Mouse (Mus musculus) CH12.LX (cell line): ENCODE measurements around the gene Ttyh2. TPM values are rescaled to one million over a fixed set of nuclear protein-coding genes. Genes with fewer than 3 reads are reported as not detected.

Experiments
- DNase-seq: peaks from one replicate; pipeline ENCODE4 v3.0.0-alpha.2; 2013; ENCODE audit errors: extremely low read depth
- H3K27ac ChIP-seq: 2 replicates; pipeline ENCODE4 v1.5.1; 2012; ENCODE audit warnings: low read depth, mild to moderate bottlenecking, control low read depth, moderate library complexity; ENCODE audit not compliant: insufficient read depth
- H3K27me3 ChIP-seq: replicated peaks from 2 replicates; pipeline ENCODE3; 2012; ENCODE audit warnings: inconsistent platforms
- H3K36me3 ChIP-seq, 2 experiments: replicated peaks in 1 of 2; 2 replicates each; pipeline versions ENCODE3 to v1.6.1; 2012; ENCODE audit warnings: inconsistent platforms in 1 of 2, low read length in 1 of 2, mild to moderate bottlenecking in 1 of 2, mixed read lengths in 1 of 2, moderate library complexity in 1 of 2; ENCODE audit not compliant: control insufficient read depth in 1 of 2, insufficient read depth in 1 of 2
- H3K4me1 ChIP-seq, 2 experiments: 2 replicates each; pipeline ENCODE4 v1.6.1; 2012; ENCODE audit warnings: inconsistent platforms in 1 of 2, moderate library complexity in 1 of 2; ENCODE audit not compliant: insufficient read depth in 2 of 2, control insufficient read depth in 1 of 2
- H3K4me2 ChIP-seq: 2 replicates; pipeline ENCODE4 v1.6.1; 2012; ENCODE audit warnings: low read depth, mild to moderate bottlenecking, control low read depth; ENCODE audit not compliant: poor library complexity, insufficient read depth, severe bottlenecking
- H3K4me3 ChIP-seq, 3 experiments: fragments of 150-350 bp in 1 of 3; sonication (generic) in 1 of 3; replicated peaks in 1 of 3; 2 replicates each; pipeline versions ENCODE3 to v1.5.1; 2011 to 2012; ENCODE audit warnings: low read depth in 2 of 3, low read length in 2 of 3, mild to moderate bottlenecking in 2 of 3, moderate library complexity in 2 of 3, control low read depth in 1 of 3, improper control_type of control experiment in 1 of 3, inconsistent platforms in 1 of 3, mixed read lengths in 1 of 3; ENCODE audit not compliant: poor library complexity in 1 of 3
- H3K79me2 ChIP-seq: replicated peaks from 2 replicates; pipeline ENCODE4 v1.6.1; 2012; ENCODE audit warnings: mild to moderate bottlenecking, moderate library complexity; ENCODE audit not compliant: control insufficient read depth, poor library complexity, insufficient read depth, severe bottlenecking; ENCODE audit errors: extremely low read depth
- H3K9ac ChIP-seq: 2 replicates; pipeline ENCODE4 v1.6.1; 2012; ENCODE audit warnings: low read depth, mild to moderate bottlenecking, control low read depth, moderate library complexity; ENCODE audit not compliant: insufficient read depth
- H3K9me3 ChIP-seq: replicated peaks from 2 replicates; pipeline ENCODE3; 2012; ENCODE audit warnings: low read length, inconsistent platforms, mixed read lengths
- BHLHE40 ChIP-seq: IDR thresholded peaks from 2 replicates; pipeline ENCODE4 v1.6.1; 2011; ENCODE audit warnings: mild to moderate bottlenecking, low read depth, low read length, improper control_type of control experiment
- CHD1 ChIP-seq: IDR thresholded peaks from 2 replicates; pipeline ENCODE4 v1.6.1; 2012; ENCODE audit warnings: low read depth, low read length, improper control_type of control experiment, inconsistent platforms
- CHD2 ChIP-seq: IDR thresholded peaks from 2 replicates; pipeline ENCODE4 v1.6.1; 2011; ENCODE audit warnings: low read length, improper control_type of control experiment
- CTCF ChIP-seq, 2 experiments: IDR thresholded peaks in 1 of 2; conservative IDR thresholded peaks in 1 of 2; 2 replicates each; pipeline ENCODE4 v1.5.1; 2011 to 2012; ENCODE audit warnings: low read depth in 2 of 2, low read length in 2 of 2, improper control_type of control experiment in 1 of 2, inconsistent platforms in 1 of 2, mild to moderate bottlenecking in 1 of 2, moderate library complexity in 1 of 2
- ELF1 ChIP-seq: IDR thresholded peaks from 2 replicates; pipeline ENCODE4 v1.6.1; 2014; ENCODE audit warnings: low read depth, mild to moderate bottlenecking, inconsistent platforms, low read length, improper control_type of control experiment
- ETS1 ChIP-seq: conservative IDR thresholded peaks from 2 replicates; pipeline ENCODE4 v1.6.1; 2012; ENCODE audit warnings: low read depth, mild to moderate bottlenecking, inconsistent platforms, low read length, improper control_type of control experiment, moderate library complexity
- GABPA ChIP-seq: IDR thresholded peaks from 2 replicates; pipeline ENCODE4 v1.6.1; 2012; ENCODE audit warnings: low read depth, low read length, improper control_type of control experiment, inconsistent platforms; ENCODE audit not compliant: insufficient replicate concordance
- KAT2A ChIP-seq: IDR thresholded peaks from 2 replicates; pipeline ENCODE4 v1.6.1; 2012; ENCODE audit warnings: low read length, improper control_type of control experiment, inconsistent platforms; ENCODE audit not compliant: insufficient replicate concordance
- MAFK ChIP-seq: IDR thresholded peaks from 2 replicates; pipeline ENCODE4 v1.6.1; 2011; ENCODE audit warnings: low read length, improper control_type of control experiment; ENCODE audit not compliant: insufficient replicate concordance
- MAZ ChIP-seq: IDR thresholded peaks from 2 replicates; pipeline ENCODE4 v1.6.1; 2012; ENCODE audit warnings: low read depth, mild to moderate bottlenecking, inconsistent platforms, low read length, improper control_type of control experiment, moderate library complexity
- MEF2A ChIP-seq: IDR thresholded peaks from 2 replicates; pipeline ENCODE4 v1.6.1; 2014; ENCODE audit warnings: low read depth, mild to moderate bottlenecking, inconsistent platforms, low read length, improper control_type of control experiment, borderline replicate concordance
- MYC ChIP-seq: IDR thresholded peaks from 2 replicates; pipeline ENCODE4 v1.6.1; 2011; ENCODE audit warnings: low read depth, mild to moderate bottlenecking, improper control_type of control experiment, low read length
- NRF1 ChIP-seq: IDR thresholded peaks from 2 replicates; pipeline ENCODE4 v1.6.1; 2014; ENCODE audit warnings: low read depth, mild to moderate bottlenecking, inconsistent platforms, low read length, improper control_type of control experiment, moderate library complexity
- POLR2AphosphoS2 ChIP-seq: IDR thresholded peaks from 2 replicates; pipeline ENCODE4 v1.6.1; 2011; ENCODE audit warnings: low read depth, low read length, improper control_type of control experiment
- SIN3A ChIP-seq: IDR thresholded peaks from 2 replicates; pipeline ENCODE4 v1.6.1; 2012; ENCODE audit warnings: low read length, improper control_type of control experiment, inconsistent platforms
- SMC3 ChIP-seq: IDR thresholded peaks from 2 replicates; pipeline ENCODE4 v1.6.1; 2011; ENCODE audit warnings: low read depth, low read length, improper control_type of control experiment
- TBP ChIP-seq: conservative IDR thresholded peaks from 2 replicates; pipeline ENCODE4 v1.6.1; 2011; ENCODE audit warnings: low read depth, low read length, improper control_type of control experiment
- USF2 ChIP-seq: conservative IDR thresholded peaks from 2 replicates; pipeline ENCODE4 v1.6.1; 2011; ENCODE audit warnings: low read depth, low read length, improper control_type of control experiment
- ZC3H11A ChIP-seq: IDR thresholded peaks from 2 replicates; pipeline ENCODE4 v1.6.1; 2012; ENCODE audit warnings: low read depth, mild to moderate bottlenecking, inconsistent platforms, low read length, improper control_type of control experiment
- ZKSCAN1 ChIP-seq: IDR thresholded peaks from 2 replicates; pipeline ENCODE4 v1.6.1; 2012; ENCODE audit warnings: low read depth, inconsistent platforms, low read length, improper control_type of control experiment, borderline replicate concordance
- ZMIZ1 ChIP-seq: IDR thresholded peaks from 2 replicates; pipeline ENCODE4 v1.6.1; 2012; ENCODE audit warnings: low read depth, mild to moderate bottlenecking, inconsistent platforms, low read length, improper control_type of control experiment
- ZNF384 ChIP-seq: IDR thresholded peaks from 2 replicates; pipeline ENCODE4 v1.6.1; 2012; ENCODE audit warnings: low read depth, low read length, improper control_type of control experiment, inconsistent platforms
- dilution Hi-C: fragments of 300-500 bp; cut with MboI; formaldehyde crosslinking; loops from 2 replicates; pipeline ENCODE4 v1.14.3; 2020; ENCODE audit warnings: low sequenced_read_pairs; ENCODE audit not compliant: extremely low pct_unique_long_range_greater_than_20kb, extremely low pct_ligation_motif_present
- in situ Hi-C: fragments of 300-500 bp; cut with MboI; formaldehyde crosslinking; loops from 3 replicates; pipeline ENCODE4 v1.14.3; 2019; ENCODE audit warnings: low sequenced_read_pairs, low pct_ligation_motif_present, low pct_unique_long_range_greater_than_20kb, mixed read lengths
- polyA plus RNA-seq: library from polyadenylated mRNA; unstranded; fragments of >175 nt; gene quantifications from 2 replicates; pipeline ENCODE4 v1.2.1, GENCODE M21; 2012; ENCODE audit warnings: low read depth; ENCODE audit not compliant: insufficient read length
- total RNA-seq, 2 experiments: library from RNA; depleted of rRNA; stranded (reverse); fragments of 300-350 nt in 1 of 2; fragments of >200 nt in 1 of 2; gene quantifications; 2 replicates each; pipeline ENCODE4 v1.2.3; 2012 to 2014

Ttyh2 gene
- total and polyA plus RNA-seq, 3 experiments, result 0.82 to 2.4 (median 1.4) TPM

DNA sequence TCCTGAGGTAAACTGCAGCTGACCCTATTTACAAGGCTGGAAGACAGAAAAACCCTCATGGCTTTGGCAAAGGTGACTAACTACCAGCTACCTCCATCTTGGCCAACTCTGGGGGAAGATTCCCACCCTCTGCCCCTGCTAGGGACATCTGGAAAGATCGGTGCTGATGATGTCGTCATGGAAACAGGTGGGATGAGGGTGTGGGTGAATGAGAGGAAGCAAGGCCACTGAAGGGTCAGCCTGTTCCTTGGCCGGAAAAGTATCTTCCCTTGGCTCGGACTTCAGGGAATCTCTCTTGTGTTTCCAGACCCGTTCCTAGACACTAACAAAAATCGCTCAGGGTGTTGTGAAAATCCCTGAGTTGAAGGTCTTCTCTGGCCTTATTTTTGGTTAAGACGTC, 40.3 kb downstream of the Ttyh2 start:
- Histone ChIP-seq H3K4me1 (no peaks in the 10 kb centered on the region), H3K27me3 (peaks cover 3% of the 10 kb centered on the region), H3K9ac (no peak overlapping the region), H3K4me3 (no peak overlapping the region), H3K9me3 (no peaks in the 10 kb centered on the region), H3K27ac (no peak overlapping the region), H3K79me2 (no peaks in the 10 kb centered on the region), H3K4me2 (no peak overlapping the region), H3K36me3 (peaks cover 0 to 13% of the 10 kb centered on the region in 2 experiments)
- DNase-seq, result no peak
- dilution Hi-C loops, result no loop called here
- in situ Hi-C loops, result no loop called here
- TF ChIP-seq NRF1, result no peak

DNA sequence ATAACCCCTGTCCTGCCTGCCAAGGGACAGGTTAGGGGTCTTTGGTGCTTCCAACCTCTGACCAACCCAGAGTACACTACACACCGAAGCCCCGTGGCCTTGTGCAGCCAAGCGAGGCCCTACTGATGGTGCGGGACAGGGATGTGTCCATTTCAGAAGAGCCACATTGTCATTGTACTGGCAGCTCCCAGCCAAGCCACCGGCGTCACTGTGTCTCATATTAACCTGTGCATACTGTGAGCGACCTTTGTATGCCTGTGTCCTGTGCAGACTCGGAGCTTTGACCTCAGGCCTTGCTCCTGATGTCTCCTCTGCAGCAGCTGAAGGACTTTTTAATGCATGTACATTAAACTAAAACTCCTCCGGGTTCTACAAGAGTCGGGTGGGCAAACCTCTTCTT, 45.3 kb downstream of the Ttyh2 start:
- Histone ChIP-seq H3K27me3 (peaks cover 5% of the 10 kb centered on the region), H3K36me3 (no peaks in the 10 kb centered on the region), H3K79me2 (no peaks in the 10 kb centered on the region), H3K4me3 (no peak overlapping the region), H3K27ac (no peak overlapping the region), H3K4me1 (peaks cover 9 to 18% of the 10 kb centered on the region in 2 experiments), H3K9me3 (peaks cover 3% of the 10 kb centered on the region), H3K9ac (no peak overlapping the region), H3K4me2 (no peak overlapping the region)
- in situ Hi-C loops, result no loop called here
- DNase-seq, result no peak
- TF ChIP-seq ZNF384, result no peak
- TF ChIP-seq MAZ, result no peak
- TF ChIP-seq CTCF (conservative IDR thresholded peaks at IDR 0.05 in 1 of 2, IDR thresholded peaks at IDR 0.05 in 1 of 2; ENCODE audit: low read depth in 2 of 2, low read length in 2 of 2), result no peak
- no peak for TF ChIP-seq KAT2A
- TF ChIP-seq ETS1, result no peak
- TF ChIP-seq ZKSCAN1, result no peak
- no peak for TF ChIP-seq BHLHE40
- TF ChIP-seq ZMIZ1, result no peak
- no peak for TF ChIP-seq GABPA
- TF ChIP-seq CHD1, result no peak
- no peak for TF ChIP-seq MAFK
- no peak for TF ChIP-seq SMC3
- TF ChIP-seq MYC, result no peak
- dilution Hi-C loops, result no loop called here

DNA sequence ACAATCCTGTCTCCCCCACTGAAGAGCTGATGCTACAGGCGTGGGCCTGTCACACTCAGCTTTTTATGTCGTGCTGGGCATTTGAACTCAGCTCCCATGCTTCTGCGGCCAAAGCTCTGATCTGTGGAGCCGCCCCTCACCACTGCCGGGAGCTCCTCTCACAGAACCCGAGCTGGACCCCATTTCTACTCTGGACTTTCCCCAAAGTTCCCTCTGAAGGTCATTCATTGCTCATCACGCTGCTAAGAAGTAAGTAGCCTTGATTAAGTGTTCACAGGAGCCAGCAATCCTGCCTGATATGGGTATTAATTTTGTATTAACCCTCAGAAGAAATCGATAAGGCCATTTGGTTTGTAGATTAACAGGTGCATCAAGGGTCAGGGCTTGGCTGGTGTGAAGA, 47.2 kb downstream of the Ttyh2 start:
- TF ChIP-seq USF2 (no peak), SIN3A (no peak), SMC3 (no peak), TBP (no peak), CHD1 (no peak), ELF1 (no peak), GABPA (no peak), MEF2A (no peak), ZKSCAN1 (no peak), CHD2 (no peak), MAZ (no peak), POLR2AphosphoS2 (no peak), ZC3H11A (no peak)
- Histone ChIP-seq H3K79me2 (no peaks in the 10 kb centered on the region), H3K36me3 (no peaks in the 10 kb centered on the region), H3K9ac (no peak overlapping the region), H3K4me2 (no peak overlapping the region), H3K4me1 (peaks cover 12 to 18% of the 10 kb centered on the region in 2 experiments), H3K27me3 (peaks cover 14% of the 10 kb centered on the region), H3K27ac (no peak overlapping the region), H3K4me3 (no peak overlapping the region), H3K9me3 (peaks cover 8% of the 10 kb centered on the region)
- DNase-seq, result no peak
- dilution Hi-C loops, result no loop called here
- in situ Hi-C loops, result no loop called here
